Mouse (Mus musculus) kidney, postnatal 0 days (tissue): Measurements from ENCODE around the gene Dpep3. TPM values are rescaled to one million over a fixed set of nuclear protein-coding genes. Genes with fewer than 3 reads are reported as not detected.
A peak's percentile ranks its signal among the peaks of the same experiment; 100 is the strongest.
"Not testable (repeated sequence)": the region's sequence is repeated elsewhere in the genome, so short reads cannot be mapped to it uniquely, and the experiment has no call there.

Source experiments
- ATAC-seq: fragments of 200-750 bp; cut with Nextera tagmentation; replicated peaks from 2 replicates; pipeline ENCODE4 v1.8.0; 2017; ENCODE audit warnings: low read depth, moderate number of reproducible peaks, moderate TSS enrichment, moderate library complexity; ENCODE audit not compliant: low FRiP score
- DNase-seq: peaks from one replicate; pipeline ENCODE4 v3.0.0-alpha.2; 2016; ENCODE audit warnings: low spot score
- H3K27ac ChIP-seq: fragments of 300-500 bp; sonication (generic); 2 replicates; pipeline ENCODE4 v1.5.1; 2014; ENCODE audit warnings: mild to moderate bottlenecking
- H3K27me3 ChIP-seq: fragments of 300-500 bp; sonication (generic); 2 replicates; pipeline ENCODE4 v1.6.1; 2014; ENCODE audit warnings: low read length, mixed read lengths; ENCODE audit not compliant: insufficient read depth
- H3K36me3 ChIP-seq: fragments of 300-500 bp; sonication (generic); 2 replicates; pipeline ENCODE4 v1.6.1; 2014; ENCODE audit warnings: low read length, mixed read lengths; ENCODE audit not compliant: insufficient read depth
- H3K4me1 ChIP-seq: fragments of 300-500 bp; sonication (generic); replicated peaks from 2 replicates; pipeline ENCODE4 v1.6.1; 2014; ENCODE audit warnings: antibody characterized with exemption, low read length, mixed read lengths; ENCODE audit not compliant: insufficient read depth
- H3K4me2 ChIP-seq: fragments of 300-500 bp; sonication (generic); 2 replicates; pipeline ENCODE4 v1.6.1; 2014; ENCODE audit warnings: mild to moderate bottlenecking, low read length, moderate library complexity, mixed read lengths
- H3K4me3 ChIP-seq: fragments of 300-500 bp; sonication (generic); replicated peaks from 2 replicates; pipeline ENCODE4 v1.5.1; 2014; ENCODE audit warnings: low read depth, low read length
- H3K9ac ChIP-seq: fragments of 300-500 bp; sonication (generic); 2 replicates; pipeline ENCODE4 v1.6.1; 2014; ENCODE audit warnings: low read depth, low read length
- H3K9me3 ChIP-seq: fragments of 300-500 bp; sonication (generic); replicated peaks from 2 replicates; pipeline ENCODE4 v1.6.1; 2016; ENCODE audit warnings: low read length, inconsistent platforms, mixed read lengths
- CTCF ChIP-seq: IDR thresholded peaks from 2 replicates; pipeline ENCODE4 v1.5.1; 2016; ENCODE audit warnings: antibody characterized with exemption, low read depth, mild to moderate bottlenecking, moderate library complexity
- WGBS: fragments of 180-500 bp; shearing (Covaris S2); extraction: QIAGEN DNeasy Blood & Tissue Kit; methylation state at CpG from one replicate; pipeline ENCODE4 v1.1.7; 2014; 5-methylcytosine and 5-hydroxymethylcytosine counted together
- polyA plus RNA-seq: library from polyadenylated mRNA; unstranded; fragments of >200 nt; fragmentation: Nextera tagmentation; extraction: Ambion mirVana; gene quantifications from 2 replicates; pipeline ENCODE4 v1.2.1, GENCODE M21; 2015

Dpep3 gene
- polyA plus RNA-seq, 1 experiment from 2014 or later = not detected

- no peaks in the 10 kb centered on the region for H3K27me3 ChIP-seq
- TF ChIP-seq CTCF = no peak
- no peaks in the 10 kb centered on the region for H3K36me3 ChIP-seq
- H3K4me3 ChIP-seq = no peak overlapping the region
- no peak overlapping the region for H3K4me2 ChIP-seq
- no peaks in the 10 kb centered on the region for H3K9me3 ChIP-seq
- no peak for DNase-seq
- H3K4me1 ChIP-seq = 0 out of 2 replicates have a peak, but pooled peaks cover 3% of the 10 kb centered on the region
- no peak overlapping the region for H3K9ac ChIP-seq
- H3K27ac ChIP-seq = no peak overlapping the region
- no peak for ATAC-seq
- WGBS = 87% methylated on average over 11 of the region's 11 CpGs
Observed at GRCm38 (mm10) chr8:105988546-105988945, 9.3 kb upstream of the Dpep3 start.

- H3K9me3 ChIP-seq, H3K4me3 ChIP-seq, H3K4me2 ChIP-seq, DNase-seq, H3K27me3 ChIP-seq, H3K36me3 ChIP-seq, H3K9ac ChIP-seq, ATAC-seq, H3K4me1 ChIP-seq, H3K27ac ChIP-seq: not testable (repeated sequence)
- 75% methylated on average over 11 of the region's 11 CpGs for WGBS
Observed at GRCm38 (mm10) chr8:105983406-105983805, 4.2 kb upstream of the Dpep3 start.

DNA sequence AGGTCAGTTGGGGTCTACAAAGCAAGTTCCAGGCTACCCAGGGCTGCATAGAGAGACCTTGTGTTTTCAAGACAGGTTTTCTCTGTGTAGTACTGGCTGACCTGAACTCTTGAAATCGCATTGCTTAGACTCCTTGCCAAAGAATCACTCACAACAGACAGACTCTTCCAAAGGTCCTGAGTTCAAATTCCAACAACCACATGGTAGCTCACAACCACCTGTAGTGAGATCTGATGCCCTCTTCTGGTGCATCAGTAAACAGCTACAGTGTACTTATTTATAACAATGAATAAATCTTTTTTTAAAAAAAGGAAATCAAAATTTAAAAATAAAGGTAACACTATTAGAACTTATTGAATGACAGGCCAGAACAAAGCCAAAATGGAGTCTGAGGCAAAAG is 1.9 kb upstream of the Dpep3 start:
- Histone ChIP-seq H3K27ac (no peak overlapping the region), H3K36me3 (no peaks in the 10 kb centered on the region), H3K4me3 (no peak overlapping the region), H3K27me3 (no peaks in the 10 kb centered on the region), H3K9ac (no peak overlapping the region), H3K4me1 (no peaks in the 10 kb centered on the region), H3K9me3 (no peaks in the 10 kb centered on the region), H3K4me2 (no peak overlapping the region)
- WGBS = 91% methylated on average over 1 of the region's 1 CpGs
- peak; percentile 21; the same call in 1 of the 2 replicates for TF ChIP-seq CTCF
- ATAC-seq (no peak), DNase-seq (no peak)

DNA sequence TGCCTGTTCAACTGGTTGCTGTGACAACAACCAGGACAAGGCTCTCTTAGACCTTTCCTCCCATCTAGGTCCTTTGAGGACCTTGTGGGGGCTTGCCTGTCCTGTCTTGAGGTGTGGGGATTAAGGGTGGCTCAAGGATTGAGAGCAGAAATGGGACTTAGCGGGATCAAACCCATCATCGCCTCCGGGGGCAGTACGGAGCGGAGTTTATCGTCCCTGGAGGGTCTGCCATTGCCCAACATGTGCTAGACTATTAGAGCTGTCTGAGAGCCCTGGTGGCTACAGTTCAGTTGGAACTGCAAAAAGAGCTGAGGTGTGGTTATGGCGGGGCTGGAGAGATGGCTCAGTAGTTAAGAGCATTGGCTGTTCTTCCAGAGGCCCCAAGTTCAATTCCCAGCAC is 3.9 kb downstream of the Dpep3 start:
- ATAC-seq (no peak), DNase-seq (no peak)
- Histone ChIP-seq H3K36me3 (no peaks in the 10 kb centered on the region), H3K27me3 (no peaks in the 10 kb centered on the region), H3K9me3 (no peaks in the 10 kb centered on the region), H3K4me2 (no peak overlapping the region), H3K9ac (no peak overlapping the region), H3K27ac (no peak overlapping the region), H3K4me1 (no peaks in the 10 kb centered on the region), H3K4me3 (no peak overlapping the region)
- no peak; the same call in 1 of the 2 replicates for TF ChIP-seq CTCF
- WGBS = 69% methylated on average over 7 of the region's 7 CpGs

GRCm38 (mm10) chr8:105971019-105971720 is 8.1 kb downstream of the Dpep3 start:
- H3K9me3 ChIP-seq = no peaks in the 10 kb centered on the region
- H3K4me1 ChIP-seq = peaks cover 9% of the 10 kb centered on the region; the same call in 1 of the 2 replicates
- no peaks in the 10 kb centered on the region for H3K27me3 ChIP-seq
- WGBS = 77% methylated on average over 8 of the region's 8 CpGs
- H3K4me2 ChIP-seq = no peak overlapping the region
- no peak overlapping the region for H3K27ac ChIP-seq
- no peak overlapping the region for H3K4me3 ChIP-seq
- no peak for ATAC-seq
- DNase-seq = no peak
- TF ChIP-seq CTCF = no peak
- H3K36me3 ChIP-seq = no peaks in the 10 kb centered on the region
- no peak overlapping the region for H3K9ac ChIP-seq

GRCm38 (mm10) chr8:105969367-105969766 is 9.9 kb downstream of the Dpep3 start:
- 59% methylated on average over 1 of the region's 1 CpGs for WGBS
- no peak overlapping the region for H3K4me2 ChIP-seq
- no peaks in the 10 kb centered on the region for H3K9me3 ChIP-seq
- DNase-seq = no peak
- H3K27ac ChIP-seq = no peak overlapping the region
- H3K4me1 ChIP-seq = peaks cover 20% of the 10 kb centered on the region
- no peak overlapping the region for H3K4me3 ChIP-seq
- TF ChIP-seq CTCF = no peak
- no peaks in the 10 kb centered on the region for H3K27me3 ChIP-seq
- no peak for ATAC-seq
- H3K9ac ChIP-seq = no peak overlapping the region
- no peaks in the 10 kb centered on the region for H3K36me3 ChIP-seq
